Mouse (Mus musculus): ENCODE results near the gene Krtap4-8.
"Not testable (repeated sequence)": the region's sequence is repeated elsewhere in the genome, so short reads cannot be mapped to it uniquely, and the experiment has no call there.

Gene Krtap4-8

GRCm38 (mm10) chr11:99780604-99781003 is at the start of gene Krtap4-8:
Krtap4-8 (minus strand) TSS chr11:99780704.
- no peak for DNase-seq

- DNase-seq = not testable (repeated sequence)
These were observed 35.1 kb upstream of the Krtap4-8 start, which contains the start of gene Gm11564 for GRCm38 (mm10) chr11:99815566-99815965. Gm11564 (minus strand) TSS chr11:99815666.

GRCm38 (mm10) chr11:99809792-99810191 is 29.3 kb upstream of the Krtap4-8 start, which contains the start of gene Krtap4-13:
Krtap4-13 (minus strand) TSS chr11:99809892.
- DNase-seq = not testable (repeated sequence)

- not testable (repeated sequence) for DNase-seq
These were observed 23.8 kb upstream of the Krtap4-8 start, which contains the start of gene Gm11554 for GRCm38 (mm10) chr11:99804346-99804745. Gm11554 (minus strand) TSS chr11:99804446.

- not testable (repeated sequence) for DNase-seq
These were observed 18.3 kb upstream of the Krtap4-8 start, which contains the start of gene Gm11569 for GRCm38 (mm10) chr11:99798832-99799231. Gm11569 (minus strand) TSS chr11:99798932.

GRCm38 (mm10) chr11:99793367-99793766 is 12.9 kb upstream of the Krtap4-8 start, which contains the start of gene Gm11596:
Gm11596 (minus strand) TSS chr11:99793467.
- no peak for DNase-seq

- not testable (repeated sequence) for DNase-seq
These were observed 4.4 kb upstream of the Krtap4-8 start, which contains the start of gene Krtap4-9 for GRCm38 (mm10) chr11:99784900-99785299. Krtap4-9 (plus strand) TSS chr11:99785200.

- DNase-seq = peak; percentile 35
These were observed 2.1 kb downstream of the Krtap4-8 start for GRCm38 (mm10) chr11:99778401-99778800.

- DNase-seq = not testable (repeated sequence)
These were observed 7.7 kb downstream of the Krtap4-8 start, which contains the start of gene Gm11595 for GRCm38 (mm10) chr11:99772813-99773212. Gm11595 (minus strand) TSS chr11:99772913.

- DNase-seq = no peak
These were observed 12.1 kb downstream of the Krtap4-8 start for GRCm38 (mm10) chr11:99768410-99768809.

GRCm38 (mm10) chr11:99758877-99759276 is 21.6 kb downstream of the Krtap4-8 start:
- no peak for DNase-seq

GRCm38 (mm10) chr11:99743985-99744384 is 36.5 kb downstream of the Krtap4-8 start:
- DNase-seq = peak; percentile 20

- no peak for DNase-seq
These were observed 46.3 kb downstream of the Krtap4-8 start, which contains the start of gene Gm14180 for GRCm38 (mm10) chr11:99734190-99734589. Gm14180 (minus strand) TSS chr11:99734290.
